Mouse (Mus musculus) lung, postnatal 0 days (tissue): ENCODE data around the gene Pum2. TPM values are rescaled to one million over a fixed set of nuclear protein-coding genes. Genes with fewer than 3 reads are reported as not detected.

Experiments used
- ATAC-seq: fragments of 200-750 bp; cut with Nextera tagmentation; 2 replicates; pipeline ENCODE4 v1.8.0; 2017; ENCODE audit warnings: moderate library complexity
- DNase-seq: peaks from one replicate; pipeline ENCODE4 v3.0.0-alpha.2; 2016; ENCODE audit warnings: low spot score
- H3K27ac ChIP-seq: fragments of 300-500 bp; sonication (generic); 2 replicates; pipeline ENCODE4 v1.5.1; 2014; ENCODE audit warnings: antibody characterized with exemption, mild to moderate bottlenecking, low read length, mixed read lengths
- H3K27me3 ChIP-seq: fragments of 300-500 bp; sonication (generic); replicated peaks from 2 replicates; pipeline ENCODE4 v1.6.1; 2014; ENCODE audit warnings: low read length, mixed read lengths; ENCODE audit not compliant: insufficient read depth
- H3K36me3 ChIP-seq: fragments of 300-500 bp; sonication (generic); 2 replicates; pipeline ENCODE4 v1.6.1; 2014; ENCODE audit warnings: low read length, mixed read lengths; ENCODE audit not compliant: insufficient read depth
- H3K4me1 ChIP-seq: fragments of 300-500 bp; sonication (generic); 2 replicates; pipeline ENCODE4 v1.6.1; 2014; ENCODE audit warnings: antibody characterized with exemption, low read depth, low read length, mixed read lengths; ENCODE audit not compliant: insufficient read depth
- H3K4me2 ChIP-seq: fragments of 300-500 bp; sonication (generic); replicated peaks from 2 replicates; pipeline ENCODE4 v1.6.1; 2014; ENCODE audit warnings: low read depth, mild to moderate bottlenecking, low read length, moderate library complexity, mixed read lengths
- H3K4me3 ChIP-seq: fragments of 300-500 bp; sonication (generic); 2 replicates; pipeline ENCODE4 v1.5.1; 2014; ENCODE audit warnings: low read depth, low read length
- H3K9ac ChIP-seq: fragments of 300-500 bp; sonication (generic); replicated peaks from 2 replicates; pipeline ENCODE4 v1.6.1; 2014; ENCODE audit warnings: low read depth, mild to moderate bottlenecking
- H3K9me3 ChIP-seq: fragments of 300-500 bp; sonication (generic); 2 replicates; pipeline ENCODE4 v1.6.1; 2016; ENCODE audit warnings: low read length, mixed read lengths
- CTCF ChIP-seq: IDR thresholded peaks from 2 replicates; pipeline ENCODE4 v1.5.1; 2016; ENCODE audit warnings: antibody characterized with exemption, mild to moderate bottlenecking
- EP300 ChIP-seq: IDR thresholded peaks from 2 replicates; pipeline ENCODE4 v1.6.1; 2016; ENCODE audit warnings: antibody characterized with exemption, mild to moderate bottlenecking, control low read depth
- WGBS: fragments of 180-500 bp; shearing (Covaris S2); extraction: QIAGEN DNeasy Blood & Tissue Kit; methylation state at CpG from one replicate; pipeline ENCODE4 v1.1.7; 2014; 5-methylcytosine and 5-hydroxymethylcytosine counted together
- polyA plus RNA-seq: library from polyadenylated mRNA; unstranded; fragments of >200 nt; fragmentation: Nextera tagmentation; extraction: Ambion mirVana; gene quantifications from 2 replicates; pipeline ENCODE4 v1.2.1, GENCODE M21; 2015

The Pum2 gene
- polyA plus RNA-seq, 1 experiment from 2014 or later = 26.9 TPM

DNA sequence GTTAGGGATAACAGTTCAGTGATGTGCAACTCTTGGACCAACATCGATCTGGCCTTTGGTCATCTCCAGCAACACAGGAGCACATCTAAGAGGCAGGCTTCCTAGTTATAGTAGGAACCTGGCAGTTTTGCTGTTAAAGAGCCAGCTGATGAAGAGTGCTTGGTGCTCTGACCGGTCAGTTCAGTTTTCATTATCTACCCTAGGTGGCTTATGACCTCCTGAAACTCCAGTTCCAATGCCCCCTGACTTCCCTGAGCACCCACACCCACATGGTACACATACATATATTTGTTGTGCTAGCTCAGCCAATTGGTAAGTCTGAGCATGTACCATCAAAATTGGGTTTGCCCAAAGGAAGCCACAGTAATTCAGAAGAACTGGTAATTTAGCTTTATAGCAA, 79.7 kb downstream of the Pum2 start:
- Histone ChIP-seq H3K4me2 (no peak overlapping the region), H3K4me3 (no peak overlapping the region), H3K9me3 (no peaks in the 10 kb centered on the region), H3K9ac (no peak overlapping the region), H3K36me3 (peaks cover 7% of the 10 kb centered on the region; the same call in 1 of the 2 replicates), H3K27me3 (no peaks in the 10 kb centered on the region), H3K4me1 (no peaks in the 10 kb centered on the region), H3K27ac (no peak overlapping the region)
- TF ChIP-seq EP300 (no peak), CTCF (no peak)
- ATAC-seq = no peak
- 90% methylated on average over 2 of the region's 2 CpGs for WGBS
- no peak for DNase-seq

DNA sequence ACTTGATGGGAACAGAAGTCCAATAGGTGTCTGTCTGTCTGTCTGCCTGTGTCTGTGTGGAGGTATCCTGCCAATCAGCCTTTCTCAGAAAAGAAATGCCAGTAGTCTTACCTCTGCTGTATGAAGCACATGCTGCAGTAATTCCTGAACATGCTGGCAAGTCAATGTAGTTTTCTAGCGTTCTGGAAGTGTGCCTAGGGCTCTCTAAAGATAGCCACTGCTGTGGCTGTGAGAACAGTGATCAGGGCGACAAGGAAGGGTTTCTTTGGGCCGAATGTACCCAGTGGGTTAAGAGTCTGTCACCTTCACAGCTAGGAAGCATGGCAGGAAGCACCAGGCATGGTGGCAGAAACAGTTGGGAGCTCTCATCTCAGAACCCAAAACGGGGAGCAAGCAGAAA, 80.2 kb downstream of the Pum2 start:
- Histone ChIP-seq H3K9me3 (no peaks in the 10 kb centered on the region), H3K4me1 (no peaks in the 10 kb centered on the region), H3K36me3 (peaks cover 7% of the 10 kb centered on the region; the same call in 1 of the 2 replicates), H3K27ac (no peak overlapping the region), H3K27me3 (no peaks in the 10 kb centered on the region), H3K4me3 (no peak overlapping the region), H3K4me2 (no peak overlapping the region), H3K9ac (no peak overlapping the region)
- WGBS = 76% methylated on average over 4 of the region's 4 CpGs
- DNase-seq = no peak
- TF ChIP-seq CTCF = no peak
- no peak for TF ChIP-seq EP300
- no peak for ATAC-seq

- 0 out of 2 replicates have a peak, but pooled peaks have one; percentile 23 for TF ChIP-seq CTCF
- TF ChIP-seq EP300 = no peak
- no peak for ATAC-seq
- no peaks in the 10 kb centered on the region for H3K4me1 ChIP-seq
- no peak overlapping the region for H3K4me2 ChIP-seq
- H3K4me3 ChIP-seq = no peak overlapping the region
- DNase-seq = no peak
- WGBS = 100% methylated on average over 3 of the region's 3 CpGs
- no peak overlapping the region for H3K9ac ChIP-seq
- no peak overlapping the region for H3K27ac ChIP-seq
- H3K9me3 ChIP-seq = no peaks in the 10 kb centered on the region
- no peaks in the 10 kb centered on the region for H3K27me3 ChIP-seq
- H3K36me3 ChIP-seq = no peaks in the 10 kb centered on the region
Measured at GRCm38 (mm10) chr12:8758029-8758428, 84.1 kb downstream of the Pum2 start.

- Histone ChIP-seq H3K4me1 (no peaks in the 10 kb centered on the region), H3K9me3 (no peaks in the 10 kb centered on the region), H3K9ac (no peak overlapping the region), H3K36me3 (no peaks in the 10 kb centered on the region), H3K4me3 (no peak overlapping the region), H3K27me3 (no peaks in the 10 kb centered on the region), H3K4me2 (no peak overlapping the region), H3K27ac (no peak overlapping the region)
- DNase-seq (peak; percentile 23), ATAC-seq (peak; percentile 53)
- TF ChIP-seq EP300 (no peak), CTCF (no peak)
- WGBS = 61% methylated on average over 4 of the region's 4 CpGs
Measured at GRCm38 (mm10) chr12:8759115-8759514, 85.2 kb downstream of the Pum2 start.

DNA sequence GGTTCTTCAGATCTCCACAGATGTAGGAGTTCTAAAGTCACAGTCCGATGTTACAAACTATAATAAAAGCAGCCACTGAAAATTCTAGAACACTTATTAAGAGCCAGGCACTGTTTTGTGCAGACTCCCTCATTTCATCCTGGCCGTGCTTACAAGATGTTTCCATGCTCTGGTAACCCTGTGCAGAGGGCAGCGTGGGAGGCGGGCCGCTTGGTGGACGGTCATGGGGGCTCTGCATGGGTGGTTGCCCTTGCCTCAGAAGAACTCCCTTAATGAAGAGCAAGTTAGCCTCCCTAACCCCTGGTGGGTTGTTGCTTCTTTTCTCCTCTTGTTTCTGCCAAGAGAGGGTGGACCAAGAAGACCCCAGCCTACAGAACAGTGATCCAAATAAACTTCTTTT, 85.8 kb downstream of the Pum2 start:
- DNase-seq = no peak
- H3K4me1 ChIP-seq = no peaks in the 10 kb centered on the region
- no peak overlapping the region for H3K4me2 ChIP-seq
- no peak overlapping the region for H3K9ac ChIP-seq
- 85% methylated on average over 6 of the region's 6 CpGs for WGBS
- ATAC-seq = no peak
- H3K4me3 ChIP-seq = no peak overlapping the region
- no peaks in the 10 kb centered on the region for H3K27me3 ChIP-seq
- H3K9me3 ChIP-seq = no peaks in the 10 kb centered on the region
- TF ChIP-seq EP300 = no peak
- TF ChIP-seq CTCF = no peak
- no peaks in the 10 kb centered on the region for H3K36me3 ChIP-seq
- no peak overlapping the region for H3K27ac ChIP-seq

DNA sequence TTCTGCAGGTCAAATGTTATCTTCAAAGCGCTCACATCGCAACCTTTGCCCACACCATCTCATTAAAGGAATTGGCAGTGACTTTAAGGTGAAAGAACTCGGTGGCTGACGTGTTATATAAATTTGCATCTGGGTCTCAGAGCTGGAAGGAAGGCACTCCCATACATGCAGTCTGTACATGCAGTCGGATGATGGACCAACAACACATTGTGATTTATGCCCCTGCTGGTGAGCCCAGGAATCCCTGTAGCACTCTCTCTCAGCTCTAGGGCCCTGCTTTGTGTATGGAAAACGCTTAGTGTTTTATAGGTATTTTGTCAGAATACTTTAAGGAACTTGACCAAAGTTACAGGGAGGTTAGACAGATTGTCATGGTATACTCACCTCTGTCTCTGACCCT, 86.6 kb downstream of the Pum2 start:
- H3K9me3 ChIP-seq = no peaks in the 10 kb centered on the region
- no peak overlapping the region for H3K4me3 ChIP-seq
- H3K4me2 ChIP-seq = no peak overlapping the region
- H3K4me1 ChIP-seq = no peaks in the 10 kb centered on the region
- H3K27ac ChIP-seq = no peak overlapping the region
- ATAC-seq (no peak), DNase-seq (no peak)
- no peak overlapping the region for H3K9ac ChIP-seq
- no peaks in the 10 kb centered on the region for H3K36me3 ChIP-seq
- WGBS = 62% methylated on average over 6 of the region's 6 CpGs
- no peaks in the 10 kb centered on the region for H3K27me3 ChIP-seq
- no peak for TF ChIP-seq EP300
- TF ChIP-seq CTCF = no peak

- H3K4me2 ChIP-seq = no peak overlapping the region
- no peaks in the 10 kb centered on the region for H3K9me3 ChIP-seq
- DNase-seq = no peak
- H3K9ac ChIP-seq = no peak overlapping the region
- no peak overlapping the region for H3K4me3 ChIP-seq
- H3K36me3 ChIP-seq = no peaks in the 10 kb centered on the region
- ATAC-seq = no peak
- 64% methylated on average over 7 of the region's 7 CpGs for WGBS
- TF ChIP-seq CTCF = no peak
- TF ChIP-seq EP300 = no peak
- no peaks in the 10 kb centered on the region for H3K27me3 ChIP-seq
- H3K4me1 ChIP-seq = no peaks in the 10 kb centered on the region
- no peak overlapping the region for H3K27ac ChIP-seq
Measured at GRCm38 (mm10) chr12:8761058-8761457, 87.1 kb downstream of the Pum2 start.
